Mouse (Mus musculus): ENCODE data around the gene Col8a2. TPM values are rescaled to one million over a fixed set of nuclear protein-coding genes. Genes with fewer than 3 reads are reported as not detected.

The Col8a2 gene
- polyA plus RNA-seq, 1 experiment from 2014 or later, result 42.7 TPM

Other genes with a start within 250 kb of the Col8a2 start
- 153 and 158 TPM in 2 replicates for gene Mrps15, start 239.9 kb upstream of the Col8a2 start, polyA plus RNA-seq (2015; fragmentation: Nextera tagmentation; extraction: Ambion mirVana)
- 17.2 and 19.4 TPM in 2 replicates for gene Oscp1, start 228.2 kb upstream of the Col8a2 start, polyA plus RNA-seq (2015; fragmentation: Nextera tagmentation; extraction: Ambion mirVana)
- gene Lsm10, start 190.2 kb upstream of the Col8a2 start, polyA plus RNA-seq (2015; fragmentation: Nextera tagmentation; extraction: Ambion mirVana), result 44.7 and 46.3 TPM in 2 replicates
- gene Stk40, start 182.8 kb upstream of the Col8a2 start, polyA plus RNA-seq (2015; fragmentation: Nextera tagmentation; extraction: Ambion mirVana), result 38.7 and 39.0 TPM in 2 replicates
- gene Eva1b, start 139.0 kb upstream of the Col8a2 start, polyA plus RNA-seq (2015; fragmentation: Nextera tagmentation; extraction: Ambion mirVana), result 74.5 and 77.5 TPM in 2 replicates
- gene Sh3d21, start 123.3 kb upstream of the Col8a2 start, polyA plus RNA-seq (2015; fragmentation: Nextera tagmentation; extraction: Ambion mirVana), result 9.3 and 10.5 TPM in 2 replicates
- 251 and 256 TPM in 2 replicates for gene Thrap3, start 84.0 kb upstream of the Col8a2 start, polyA plus RNA-seq (2015; fragmentation: Nextera tagmentation; extraction: Ambion mirVana)
- 46.5 and 49.9 TPM in 2 replicates for gene Map7d1, start 30.4 kb upstream of the Col8a2 start, polyA plus RNA-seq (2015; fragmentation: Nextera tagmentation; extraction: Ambion mirVana)
- 124 and 126 TPM in 2 replicates for gene Trappc3, start 24.5 kb upstream of the Col8a2 start, polyA plus RNA-seq (2015; fragmentation: Nextera tagmentation; extraction: Ambion mirVana)
- gene Adprhl2, start 34.9 kb downstream of the Col8a2 start, polyA plus RNA-seq (2015; fragmentation: Nextera tagmentation; extraction: Ambion mirVana), result 88.6 and 91.5 TPM in 2 replicates
- 23.6 TPM in 2 replicates for gene Tekt2, start 38.9 kb downstream of the Col8a2 start, polyA plus RNA-seq (2015; fragmentation: Nextera tagmentation; extraction: Ambion mirVana)
- gene Ago3, start 142.8 kb downstream of the Col8a2 start, polyA plus RNA-seq (2015; fragmentation: Nextera tagmentation; extraction: Ambion mirVana), result 17.6 and 22.5 TPM in 2 replicates
- 4.9 and 5.5 TPM in 2 replicates for gene Ago1, start 181.8 kb downstream of the Col8a2 start, polyA plus RNA-seq (2015; fragmentation: Nextera tagmentation; extraction: Ambion mirVana)
- gene Ago4, start 246.7 kb downstream of the Col8a2 start, polyA plus RNA-seq (2015; fragmentation: Nextera tagmentation; extraction: Ambion mirVana), result 2.9 and 3.1 TPM in 2 replicates

Measured in limb, embryonic 13.5 days (tissue).